Mouse (Mus musculus): ENCODE results near the gene Pcsk1n. TPM values are rescaled to one million over a fixed set of nuclear protein-coding genes. Genes with fewer than 3 reads are reported as not detected.

Pcsk1n gene
- polyA plus RNA-seq (2012; rRNA removed; ENCODE audit: low replicate concordance), result 0.12 TPM in 1 of 2 replicates, not detected in the other

GRCm38 (mm10) chrX:7919601-7920383, at the start of gene Pcsk1n:
Gene Pcsk1n, plus strand, starts transcription at chrX:7919822.

GRCm38 (mm10) chrX:7878007-7878419, 41.6 kb upstream of the Pcsk1n start, which contains the start of gene Pim2:
Gene Pim2, plus strand, starts transcription at chrX:7878262.

DNA sequence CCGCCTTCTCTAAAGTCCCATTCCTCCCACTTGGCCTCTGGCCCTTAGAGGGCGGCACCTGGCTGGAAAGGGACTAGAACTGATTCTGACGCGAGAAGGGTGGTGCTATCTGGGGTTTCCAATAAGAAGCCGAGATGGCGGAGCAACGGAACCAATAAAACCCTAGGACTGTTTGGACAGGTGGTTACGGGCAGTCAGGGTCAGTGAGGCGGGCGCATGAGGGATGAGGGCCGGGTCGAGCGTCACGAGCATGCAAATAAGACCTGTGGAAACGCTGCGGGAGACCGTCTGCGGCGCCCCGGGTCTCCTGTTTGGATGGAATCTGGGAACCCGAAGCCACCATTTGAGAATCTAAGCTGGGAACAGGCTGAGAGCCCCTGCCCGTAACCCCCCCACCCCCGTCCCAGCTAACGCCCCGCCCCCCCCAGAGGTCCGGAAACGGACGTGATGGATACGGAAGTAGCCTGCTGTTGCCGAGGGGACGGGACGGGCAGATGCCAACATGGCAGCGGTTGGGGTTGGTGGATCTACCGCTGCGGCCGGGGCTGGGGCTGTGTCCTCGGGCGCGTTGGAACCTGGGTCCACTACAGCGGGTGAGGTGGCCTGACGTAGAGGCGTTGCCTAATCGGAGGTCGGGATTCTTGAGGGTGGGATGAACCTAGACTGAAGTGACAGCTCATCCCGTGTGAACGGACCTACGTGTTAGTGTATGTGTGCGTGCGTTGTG, 35.6 kb upstream of the Pcsk1n start, which contains the start of gene Slc35a2:
Gene Slc35a2 (plus strand): TSS at position 188 of the 727 bp plus-strand sequence.

DNA sequence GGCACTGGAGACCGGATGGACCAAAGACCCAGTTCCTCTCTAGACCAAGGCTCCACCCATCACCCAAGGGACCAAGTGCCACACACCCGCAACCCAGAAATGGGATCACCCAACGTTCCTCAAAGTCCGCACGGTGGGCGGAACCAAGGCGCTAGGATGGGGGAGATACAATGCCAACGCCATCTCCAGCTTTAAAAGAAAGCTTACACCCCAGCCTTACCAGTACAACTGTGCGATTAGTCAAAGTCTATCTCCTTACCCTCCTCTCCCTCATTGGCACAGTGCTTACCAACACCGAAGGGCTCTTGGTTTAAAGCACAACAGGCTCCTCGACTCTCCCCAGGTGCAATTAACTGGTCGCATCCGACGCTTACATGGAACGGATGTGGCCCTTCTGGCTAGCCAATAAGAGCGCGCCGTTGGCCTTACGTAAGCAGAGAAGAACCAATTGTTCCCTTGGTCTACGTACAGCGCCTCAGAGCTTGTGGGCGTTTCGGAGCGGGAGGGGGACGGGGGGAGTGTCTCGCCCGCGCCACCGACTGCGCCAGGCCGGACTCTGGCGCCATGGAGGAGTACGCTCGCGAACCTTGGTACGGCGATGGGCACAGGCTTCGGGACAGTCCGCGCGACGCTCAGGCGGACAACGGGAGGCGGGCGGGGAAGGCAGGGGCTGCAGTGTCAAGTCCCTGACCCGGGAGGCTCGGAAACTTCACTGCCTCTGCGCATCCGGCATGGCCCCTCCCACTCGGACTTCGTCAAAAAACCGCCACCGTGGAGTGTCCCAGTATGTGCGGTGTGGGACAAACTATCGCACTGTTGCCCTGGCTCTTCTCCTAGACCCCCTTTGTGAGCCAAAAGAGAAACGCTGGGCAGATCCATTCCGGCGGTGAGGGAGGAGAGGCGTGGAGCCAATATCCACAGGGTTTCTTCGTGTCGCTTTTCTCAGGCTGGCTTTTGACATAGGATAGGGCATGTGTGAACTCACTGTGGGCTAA, 20.4 kb upstream of the Pcsk1n start, which contains the start of the genes Pqbp1 and Timm17b:
Gene Pqbp1 (minus strand): TSS at position 390 of the 995 bp plus-strand sequence.
Gene Timm17b (plus strand): TSS at position 478 of the 995 bp plus-strand sequence.

GRCm38 (mm10) chrX:7907735-7908134, 11.9 kb upstream of the Pcsk1n start, which contains the start of gene Gm10491:
Gene Gm10491, minus strand, starts transcription at chrX:7907835.

GRCm38 (mm10) chrX:7909242-7909641, 10.4 kb upstream of the Pcsk1n start, which contains the start of gene Gm10490:
Gene Gm10490, plus strand, starts transcription at chrX:7909542.

DNA sequence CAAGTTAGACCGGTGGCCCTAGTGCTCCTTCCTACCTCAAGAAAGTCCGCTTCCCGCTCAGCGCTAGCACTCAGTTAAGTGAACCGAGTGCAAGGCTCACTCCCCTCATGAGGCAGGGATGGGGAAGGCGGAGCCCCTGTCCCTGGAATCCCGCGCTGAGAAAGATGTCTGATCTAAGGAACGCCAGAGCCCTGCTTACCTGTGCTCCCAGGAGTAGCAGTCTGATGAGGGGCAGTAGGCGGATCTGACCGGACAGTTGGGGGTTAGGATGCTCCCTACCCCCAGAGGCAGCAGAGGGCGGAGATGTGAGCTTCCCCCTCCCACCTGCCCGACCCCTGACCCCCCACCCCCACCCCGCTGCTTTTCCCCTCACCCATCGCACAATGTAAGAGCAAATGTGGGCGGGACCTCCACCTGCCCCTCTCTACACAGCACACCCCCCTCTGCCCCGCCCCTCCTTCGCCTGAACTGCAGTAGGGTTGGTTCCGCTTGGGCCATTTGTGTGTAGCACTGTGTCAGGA, 8.7 kb downstream of the Pcsk1n start, which contains the start of gene Eras:
Gene Eras (minus strand): TSS at position 338 of the 521 bp plus-strand sequence.

GRCm38 (mm10) chrX:7947108-7947899, 27.7 kb downstream of the Pcsk1n start, which contains the start of gene Hdac6:
Gene Hdac6, minus strand, starts transcription at chrX:7947889.

Other genes starting within 250 kb of the Pcsk1n start
- 137 and 304 TPM in 2 replicates for gene Plp2, start 248.4 kb upstream of the Pcsk1n start, polyA plus RNA-seq (2012; rRNA removed; ENCODE audit: low replicate concordance)
- 4.8 and 17.7 TPM in 2 replicates for gene Magix, start 238.6 kb upstream of the Pcsk1n start, polyA plus RNA-seq (2012; rRNA removed; ENCODE audit: low replicate concordance)
- gene Gpkow, start 222.7 kb upstream of the Pcsk1n start, polyA plus RNA-seq (2012; rRNA removed; ENCODE audit: low replicate concordance), result 5.4 and 7.0 TPM in 2 replicates
- gene Wdr45, start 205.5 kb upstream of the Pcsk1n start, polyA plus RNA-seq (2012; rRNA removed; ENCODE audit: low replicate concordance), result 52.6 and 81.0 TPM in 2 replicates
- gene Gm45208, start 197.6 kb upstream of the Pcsk1n start, polyA plus RNA-seq (2012; rRNA removed; ENCODE audit: low replicate concordance), result 0.95 and 4.4 TPM in 2 replicates
- gene Praf2, start 191.4 kb upstream of the Pcsk1n start, polyA plus RNA-seq (2012; rRNA removed; ENCODE audit: low replicate concordance), result 50.1 and 63.0 TPM in 2 replicates
- gene Ccdc120, start 168.9 kb upstream of the Pcsk1n start, polyA plus RNA-seq (2012; rRNA removed; ENCODE audit: low replicate concordance), result 13.2 and 28.8 TPM in 2 replicates
- 31.3 and 39.5 TPM in 2 replicates for gene Tfe3, start 157.3 kb upstream of the Pcsk1n start, polyA plus RNA-seq (2012; rRNA removed; ENCODE audit: low replicate concordance)
- 29.7 and 46.8 TPM in 2 replicates for gene Gripap1, start 130.1 kb upstream of the Pcsk1n start, polyA plus RNA-seq (2012; rRNA removed; ENCODE audit: low replicate concordance)
- gene Kcnd1, start 97.5 kb upstream of the Pcsk1n start, polyA plus RNA-seq (2012; rRNA removed; ENCODE audit: low replicate concordance), result 3.0 and 3.3 TPM in 2 replicates
- 25.7 and 37.9 TPM in 2 replicates for gene Otud5, start 78.5 kb upstream of the Pcsk1n start, polyA plus RNA-seq (2012; rRNA removed; ENCODE audit: low replicate concordance)
- 19.4 and 44.8 TPM in 2 replicates for gene Pim2, start 41.6 kb upstream of the Pcsk1n start, polyA plus RNA-seq (2012; rRNA removed; ENCODE audit: low replicate concordance)
- gene Slc35a2, start 35.8 kb upstream of the Pcsk1n start, polyA plus RNA-seq (2012; rRNA removed; ENCODE audit: low replicate concordance), result 70.2 and 98.2 TPM in 2 replicates
- 60.2 and 64.8 TPM in 2 replicates for gene Pqbp1, start 20.6 kb upstream of the Pcsk1n start, polyA plus RNA-seq (2012; rRNA removed; ENCODE audit: low replicate concordance)
- gene Timm17b, start 20.5 kb upstream of the Pcsk1n start, polyA plus RNA-seq (2012; rRNA removed; ENCODE audit: low replicate concordance), result 45.2 and 48.8 TPM in 2 replicates
- not detected in 2 replicates for gene Gm10491, start 12.0 kb upstream of the Pcsk1n start, polyA plus RNA-seq (2012; rRNA removed; ENCODE audit: low replicate concordance)
- gene Gm10490, start 10.3 kb upstream of the Pcsk1n start, polyA plus RNA-seq (2012; rRNA removed; ENCODE audit: low replicate concordance), result not detected in 2 replicates
- gene Eras, start 8.8 kb downstream of the Pcsk1n start, polyA plus RNA-seq (2012; rRNA removed; ENCODE audit: low replicate concordance), result not detected in 2 replicates
- 28.6 and 37.1 TPM in 2 replicates for gene Hdac6, start 28.1 kb downstream of the Pcsk1n start, polyA plus RNA-seq (2012; rRNA removed; ENCODE audit: low replicate concordance)
- gene Gata1, start 58.2 kb downstream of the Pcsk1n start, polyA plus RNA-seq (2012; rRNA removed; ENCODE audit: low replicate concordance), result 1.9 TPM in 2 replicates
- gene Glod5, start 98.7 kb downstream of the Pcsk1n start, polyA plus RNA-seq (2012; rRNA removed; ENCODE audit: low replicate concordance), result not detected in 2 replicates
- 10.0 and 14.5 TPM in 2 replicates for gene Suv39h1, start 154.9 kb downstream of the Pcsk1n start, polyA plus RNA-seq (2012; rRNA removed; ENCODE audit: low replicate concordance)
- 17.7 and 40.1 TPM in 2 replicates for gene Was, start 170.7 kb downstream of the Pcsk1n start, polyA plus RNA-seq (2012; rRNA removed; ENCODE audit: low replicate concordance)
- 84.1 and 145 TPM in 2 replicates for gene Wdr13, start 213.1 kb downstream of the Pcsk1n start, polyA plus RNA-seq (2012; rRNA removed; ENCODE audit: low replicate concordance)
- 59.0 and 77.2 TPM in 2 replicates for gene Rbm3, start 226.1 kb downstream of the Pcsk1n start, polyA plus RNA-seq (2012; rRNA removed; ENCODE audit: low replicate concordance)